Mouse (Mus musculus): ENCODE measurements around the gene Iqschfp. TPM values are rescaled to one million over a fixed set of nuclear protein-coding genes. Genes with fewer than 3 reads are reported as not detected.

Iqschfp gene
- total and polyA plus RNA-seq, 2 experiments, result not detected

DNA sequence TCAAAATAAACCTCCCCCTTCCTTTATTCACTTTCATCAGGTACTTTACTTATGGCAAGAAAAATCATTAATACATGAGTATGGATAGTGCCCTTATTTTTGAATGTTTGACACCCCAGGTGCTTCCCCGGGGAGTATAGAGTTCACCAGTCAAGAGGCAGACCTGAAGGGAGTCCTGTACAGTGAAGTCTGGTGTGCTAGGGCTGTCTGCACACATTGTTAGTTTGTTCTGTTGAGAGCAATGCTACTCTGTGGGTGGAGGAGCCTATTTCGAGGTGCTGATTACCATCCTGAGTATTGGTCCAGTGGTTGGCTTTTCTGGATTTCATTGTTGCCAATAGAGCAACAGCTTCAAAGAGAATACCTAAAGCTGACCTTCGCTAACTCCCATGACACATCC lies 26.1 kb downstream of the Iqschfp start:
- Histone ChIP-seq H3K36me3 (ENCODE audit: control insufficient read depth, insufficient read depth, low read length) (no peaks in the 10 kb centered on the region), H3K4me3 (ENCODE audit: insufficient read depth, low read depth, low read length) (no peak overlapping the region), H3K27ac (replicated peaks; ENCODE audit: insufficient read depth, low read depth, low read length) (no peak overlapping the region), H3K9ac (ENCODE audit: low read depth, low read length) (no peak overlapping the region), H3K27me3 (ENCODE audit: control insufficient read depth, insufficient read depth, low read length) (no peaks in the 10 kb centered on the region), H3K4me1 (ENCODE audit: control insufficient read depth, insufficient read depth, low read length) (no peaks in the 10 kb centered on the region), H3K79me2 (ENCODE audit: control insufficient read depth, insufficient read depth, low read length) (no peaks in the 10 kb centered on the region)
- 74% methylated on average over 3 of the region's 3 CpGs for WGBS
- DNase-seq (ENCODE audit: extremely low read depth, low read depth, low spot score), result no peak
- TF ChIP-seq CTCF (IDR thresholded peaks at IDR 0.05; ENCODE audit: low read depth, low read length) (no peak), POLR2A (IDR thresholded peaks at IDR 0.05; ENCODE audit: extremely low read depth, insufficient read depth, low read length) (no peak)

DNA sequence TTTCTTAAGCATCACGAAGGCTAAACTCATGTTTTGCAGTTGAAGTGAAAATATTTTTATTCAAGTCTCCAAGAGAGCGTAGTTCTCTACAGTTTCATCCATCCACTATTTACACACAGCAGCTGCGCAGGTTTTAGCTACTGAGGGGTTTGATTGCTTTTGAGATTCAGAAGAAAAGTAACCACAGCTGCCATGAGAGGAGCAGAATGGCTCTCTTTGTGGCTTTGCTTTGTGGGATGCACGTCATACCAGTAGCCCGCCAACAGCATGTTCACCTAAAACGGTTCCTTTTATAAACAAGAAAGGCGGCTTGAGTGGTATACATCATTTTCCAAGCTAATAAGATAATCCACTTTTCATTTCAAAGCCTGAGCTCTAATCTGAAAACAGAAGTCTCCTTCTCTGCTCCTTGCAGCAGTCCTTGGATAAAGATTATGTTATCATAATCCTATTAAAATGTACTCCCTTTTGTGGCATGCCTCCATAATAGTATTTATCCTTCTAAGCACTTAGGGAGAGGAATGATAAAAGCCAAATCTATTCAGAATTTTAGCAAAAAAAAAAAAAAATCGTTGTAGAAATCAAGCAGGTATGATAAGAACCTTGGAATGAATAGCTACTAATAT lies 26.7 kb downstream of the Iqschfp start:
- no peaks in the 10 kb centered on the region for H3K36me3 ChIP-seq (ENCODE audit: control insufficient read depth, insufficient read depth, low read length)
- H3K27ac ChIP-seq (replicated peaks; ENCODE audit: insufficient read depth, low read depth, low read length), result no peak overlapping the region
- no peaks in the 10 kb centered on the region for H3K79me2 ChIP-seq (ENCODE audit: control insufficient read depth, insufficient read depth, low read length)
- no peaks in the 10 kb centered on the region for H3K4me1 ChIP-seq (ENCODE audit: control insufficient read depth, insufficient read depth, low read length)
- TF ChIP-seq CTCF (IDR thresholded peaks at IDR 0.05; ENCODE audit: low read depth, low read length), result no peak
- no peak for TF ChIP-seq POLR2A (IDR thresholded peaks at IDR 0.05; ENCODE audit: extremely low read depth, insufficient read depth, low read length)
- H3K9ac ChIP-seq (ENCODE audit: low read depth, low read length), result no peak overlapping the region
- WGBS, result 66% methylated on average over 8 of the region's 8 CpGs
- no peak overlapping the region for H3K4me3 ChIP-seq (ENCODE audit: insufficient read depth, low read depth, low read length)
- DNase-seq (ENCODE audit: extremely low read depth, low read depth, low spot score), result no peak
- H3K27me3 ChIP-seq (ENCODE audit: control insufficient read depth, insufficient read depth, low read length), result no peaks in the 10 kb centered on the region

DNA sequence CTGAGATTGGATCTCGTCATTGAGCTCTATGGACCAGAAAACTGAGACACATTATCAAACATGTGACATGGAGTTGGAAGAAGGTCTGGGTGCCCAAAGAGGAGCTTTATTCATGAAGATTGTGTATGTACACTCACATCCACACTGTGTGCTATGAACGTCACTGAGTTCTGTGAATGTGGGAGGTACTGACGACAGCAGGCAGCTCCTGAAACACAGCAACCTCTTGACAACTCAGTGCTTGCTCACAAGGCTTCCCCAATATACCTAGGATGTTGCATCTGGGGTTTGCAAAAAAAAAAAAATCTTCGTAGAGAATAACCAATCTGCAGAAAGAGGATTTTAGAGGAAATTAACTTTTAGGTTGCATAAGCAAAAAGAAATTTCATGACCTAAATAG lies 31.1 kb downstream of the Iqschfp start:
- Histone ChIP-seq H3K27ac (replicated peaks; ENCODE audit: insufficient read depth, low read depth, low read length) (no peak overlapping the region), H3K36me3 (ENCODE audit: control insufficient read depth, insufficient read depth, low read length) (no peaks in the 10 kb centered on the region), H3K4me1 (ENCODE audit: control insufficient read depth, insufficient read depth, low read length) (no peaks in the 10 kb centered on the region), H3K79me2 (ENCODE audit: control insufficient read depth, insufficient read depth, low read length) (no peaks in the 10 kb centered on the region), H3K4me3 (ENCODE audit: insufficient read depth, low read depth, low read length) (no peak overlapping the region), H3K27me3 (ENCODE audit: control insufficient read depth, insufficient read depth, low read length) (no peaks in the 10 kb centered on the region), H3K9ac (ENCODE audit: low read depth, low read length) (no peak overlapping the region)
- WGBS, result 73% methylated on average over 4 of the region's 4 CpGs
- TF ChIP-seq CTCF (IDR thresholded peaks at IDR 0.05; ENCODE audit: low read depth, low read length), result no peak
- TF ChIP-seq POLR2A (IDR thresholded peaks at IDR 0.05; ENCODE audit: extremely low read depth, insufficient read depth, low read length), result no peak
- no peak for DNase-seq (ENCODE audit: extremely low read depth, low read depth, low spot score)

DNA sequence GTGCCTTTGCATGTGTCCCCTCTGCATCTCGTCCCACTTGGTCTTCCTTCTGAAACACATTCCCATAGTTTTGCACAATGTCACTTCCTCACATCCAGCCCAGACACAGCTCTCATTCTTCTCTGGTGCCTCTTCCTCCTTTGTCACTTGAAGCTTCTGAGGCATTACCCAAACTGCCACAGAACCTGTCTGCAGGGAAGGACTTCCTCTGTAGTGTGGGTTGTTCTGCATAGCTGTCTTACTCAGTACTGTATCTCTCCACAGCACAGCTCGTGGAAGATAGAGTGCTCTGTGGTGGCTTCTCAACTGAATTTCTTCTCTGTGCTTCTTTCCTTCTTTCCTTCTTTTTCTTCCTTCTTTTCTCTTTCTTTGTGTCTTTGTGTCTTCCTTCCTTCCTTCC lies 33.4 kb downstream of the Iqschfp start:
- H3K4me3 ChIP-seq (ENCODE audit: insufficient read depth, low read depth, low read length), result no peak overlapping the region
- TF ChIP-seq CTCF (IDR thresholded peaks at IDR 0.05; ENCODE audit: low read depth, low read length), result no peak
- no peak for TF ChIP-seq POLR2A (IDR thresholded peaks at IDR 0.05; ENCODE audit: extremely low read depth, insufficient read depth, low read length)
- H3K36me3 ChIP-seq (ENCODE audit: control insufficient read depth, insufficient read depth, low read length), result no peaks in the 10 kb centered on the region
- no peak overlapping the region for H3K27ac ChIP-seq (replicated peaks; ENCODE audit: insufficient read depth, low read depth, low read length)
- no peaks in the 10 kb centered on the region for H3K27me3 ChIP-seq (ENCODE audit: control insufficient read depth, insufficient read depth, low read length)
- DNase-seq (ENCODE audit: extremely low read depth, low read depth, low spot score), result no peak
- no peaks in the 10 kb centered on the region for H3K4me1 ChIP-seq (ENCODE audit: control insufficient read depth, insufficient read depth, low read length)
- no peak overlapping the region for H3K9ac ChIP-seq (ENCODE audit: low read depth, low read length)
- WGBS, result 52% methylated on average over 2 of the region's 2 CpGs
- no peaks in the 10 kb centered on the region for H3K79me2 ChIP-seq (ENCODE audit: control insufficient read depth, insufficient read depth, low read length)

DNA sequence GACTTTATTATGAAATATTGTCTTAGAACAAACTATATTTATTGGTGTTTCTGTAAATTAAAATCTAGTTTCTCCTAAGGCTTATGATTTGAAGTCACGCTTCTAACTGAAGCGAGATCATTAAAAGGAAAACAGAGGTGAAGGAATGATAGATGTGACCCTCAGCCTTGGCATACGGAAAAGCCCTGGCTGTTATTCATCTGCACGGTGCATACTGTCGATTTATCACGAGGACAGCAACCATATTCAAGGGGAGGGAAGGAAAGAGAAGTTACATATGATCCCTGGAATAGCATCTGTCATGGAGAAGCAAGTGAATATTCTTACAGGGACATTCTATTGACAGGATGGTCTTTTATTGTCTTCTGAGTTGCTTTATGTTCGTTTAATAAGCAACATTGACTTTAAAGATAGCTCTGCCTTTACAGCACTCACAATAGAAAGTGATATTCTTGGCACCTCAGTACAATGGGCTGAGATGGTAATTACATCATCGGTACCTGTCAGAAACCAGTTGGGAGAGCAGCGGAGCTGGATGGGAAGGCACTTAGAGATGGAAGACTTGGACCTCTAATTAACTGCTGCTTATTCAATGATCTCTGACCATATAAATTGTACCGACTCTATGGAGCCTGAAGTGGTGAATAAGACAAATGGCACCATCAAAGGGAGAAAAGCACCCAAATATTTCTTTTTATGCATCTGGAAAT lies 38.5 kb downstream of the Iqschfp start:
- TF ChIP-seq POLR2A (IDR thresholded peaks at IDR 0.05; ENCODE audit: extremely low read depth, insufficient read depth, low read length) (no peak), CTCF (IDR thresholded peaks at IDR 0.05; ENCODE audit: low read depth, low read length) (no peak)
- Histone ChIP-seq H3K9ac (ENCODE audit: low read depth, low read length) (no peak overlapping the region), H3K4me1 (ENCODE audit: control insufficient read depth, insufficient read depth, low read length) (no peaks in the 10 kb centered on the region), H3K27me3 (ENCODE audit: control insufficient read depth, insufficient read depth, low read length) (no peaks in the 10 kb centered on the region), H3K4me3 (ENCODE audit: insufficient read depth, low read depth, low read length) (no peak overlapping the region), H3K79me2 (ENCODE audit: control insufficient read depth, insufficient read depth, low read length) (no peaks in the 10 kb centered on the region), H3K27ac (replicated peaks; ENCODE audit: insufficient read depth, low read depth, low read length) (no peak overlapping the region), H3K36me3 (ENCODE audit: control insufficient read depth, insufficient read depth, low read length) (no peaks in the 10 kb centered on the region)
- no peak for DNase-seq (ENCODE audit: extremely low read depth, low read depth, low spot score)
- 78% methylated on average over 10 of the region's 10 CpGs for WGBS

DNA sequence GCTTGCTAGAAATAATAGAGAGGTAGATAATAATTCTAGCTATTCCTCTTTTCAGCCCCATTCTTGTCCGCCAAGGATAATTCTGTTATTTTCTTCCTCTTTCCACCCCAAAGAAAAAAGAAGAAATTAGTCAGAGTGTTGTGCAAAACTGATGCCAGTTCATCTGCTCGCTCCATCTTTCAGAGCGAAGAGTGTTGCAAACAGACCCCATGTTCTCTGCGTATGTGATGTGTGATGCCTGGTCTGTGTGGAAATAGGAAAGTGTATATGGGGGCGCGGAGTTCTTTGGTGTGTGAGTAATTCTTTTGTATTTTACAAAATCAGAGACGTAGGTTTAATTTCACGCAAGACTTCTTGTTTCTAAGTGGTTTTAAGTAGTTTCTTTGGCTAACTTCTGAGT lies 39.1 kb downstream of the Iqschfp start:
- Histone ChIP-seq H3K4me1 (ENCODE audit: control insufficient read depth, insufficient read depth, low read length) (no peaks in the 10 kb centered on the region), H3K27me3 (ENCODE audit: control insufficient read depth, insufficient read depth, low read length) (no peaks in the 10 kb centered on the region), H3K36me3 (ENCODE audit: control insufficient read depth, insufficient read depth, low read length) (no peaks in the 10 kb centered on the region), H3K79me2 (ENCODE audit: control insufficient read depth, insufficient read depth, low read length) (no peaks in the 10 kb centered on the region), H3K27ac (replicated peaks; ENCODE audit: insufficient read depth, low read depth, low read length) (no peak overlapping the region), H3K4me3 (ENCODE audit: insufficient read depth, low read depth, low read length) (no peak overlapping the region), H3K9ac (ENCODE audit: low read depth, low read length) (no peak overlapping the region)
- TF ChIP-seq CTCF (IDR thresholded peaks at IDR 0.05; ENCODE audit: low read depth, low read length) (no peak), POLR2A (IDR thresholded peaks at IDR 0.05; ENCODE audit: extremely low read depth, insufficient read depth, low read length) (no peak)
- WGBS, result 95% methylated on average over 8 of the region's 8 CpGs
- DNase-seq (ENCODE audit: extremely low read depth, low read depth, low spot score), result no peak
